Mouse (Mus musculus) intestine, embryonic 16.5 days (tissue): ENCODE data around the gene Ankrd6. TPM values are rescaled to one million over a fixed set of nuclear protein-coding genes. Genes with fewer than 3 reads are reported as not detected.

Experiments
- ATAC-seq: fragments of 200-750 bp; cut with Nextera tagmentation; 2 replicates; pipeline ENCODE4 v1.8.0; 2017; ENCODE audit warnings: moderate TSS enrichment, moderate library complexity
- H3K27ac ChIP-seq: fragments of 300-500 bp; sonication (generic); 2 replicates; pipeline ENCODE4 v1.5.1; 2014; ENCODE audit warnings: mild to moderate bottlenecking, low read length
- H3K27me3 ChIP-seq: fragments of 300-500 bp; sonication (generic); replicated peaks from 2 replicates; pipeline ENCODE4 v1.6.1; 2014; ENCODE audit warnings: low read length, control low read depth, mixed read lengths; ENCODE audit not compliant: control insufficient read depth, insufficient read depth
- H3K36me3 ChIP-seq: fragments of 300-500 bp; sonication (generic); 2 replicates; pipeline ENCODE4 v1.6.1; 2014; ENCODE audit warnings: low read length, control low read depth; ENCODE audit not compliant: control insufficient read depth, insufficient read depth
- H3K4me1 ChIP-seq: fragments of 300-500 bp; sonication (generic); 2 replicates; pipeline ENCODE4 v1.6.1; 2014; ENCODE audit warnings: low read length, control low read depth, mixed read lengths; ENCODE audit not compliant: control insufficient read depth, insufficient read depth
- H3K4me2 ChIP-seq: fragments of 300-500 bp; sonication (generic); 2 replicates; pipeline ENCODE4 v1.6.1; 2014; ENCODE audit warnings: low read depth, low read length, control low read depth
- H3K4me3 ChIP-seq: fragments of 300-500 bp; sonication (generic); 2 replicates; pipeline ENCODE4 v1.5.1; 2014; ENCODE audit warnings: mild to moderate bottlenecking, low read length
- H3K9ac ChIP-seq: fragments of 300-500 bp; sonication (generic); 2 replicates; pipeline ENCODE4 v1.6.1; 2014; ENCODE audit warnings: low read depth, low read length
- H3K9me3 ChIP-seq: fragments of 300-500 bp; sonication (generic); 2 replicates; pipeline ENCODE4 v1.6.1; 2016; ENCODE audit warnings: low read length, control low read depth; ENCODE audit not compliant: control insufficient read depth
- WGBS: fragments of 180-500 bp; shearing (Covaris S2); extraction: QIAGEN DNeasy Blood & Tissue Kit; methylation state at CpG from one replicate; pipeline ENCODE4 v1.1.7; 2014; 5-methylcytosine and 5-hydroxymethylcytosine counted together
- polyA plus RNA-seq: library from polyadenylated mRNA; unstranded; fragments of >200 nt; fragmentation: Nextera tagmentation; extraction: Ambion mirVana; gene quantifications from 2 replicates; pipeline ENCODE4 v1.2.1, GENCODE M21; 2015

Ankrd6 gene
- polyA plus RNA-seq, 1 experiment from 2014 or later = 2.9 TPM

- H3K4me3 ChIP-seq = no peak overlapping the region
- H3K36me3 ChIP-seq = no peaks in the 10 kb centered on the region
- H3K9me3 ChIP-seq = no peaks in the 10 kb centered on the region
- H3K4me1 ChIP-seq = peaks cover 8% of the 10 kb centered on the region; the same call in 1 of the 2 replicates
- no peak for ATAC-seq
- 99% methylated on average over 4 of the region's 4 CpGs for WGBS
- H3K4me2 ChIP-seq = no peak overlapping the region
- H3K9ac ChIP-seq = no peak overlapping the region
- H3K27me3 ChIP-seq = no peaks in the 10 kb centered on the region
- no peak overlapping the region for H3K27ac ChIP-seq
These were observed 151.7 kb downstream of the Ankrd6 start for GRCm38 (mm10) chr4:32798976-32799375.

- no peaks in the 10 kb centered on the region for H3K27me3 ChIP-seq
- no peak overlapping the region for H3K27ac ChIP-seq
- H3K4me1 ChIP-seq = no peaks in the 10 kb centered on the region
- no peak overlapping the region for H3K4me3 ChIP-seq
- no peaks in the 10 kb centered on the region for H3K9me3 ChIP-seq
- H3K36me3 ChIP-seq = no peaks in the 10 kb centered on the region
- H3K4me2 ChIP-seq = no peak overlapping the region
- WGBS = 85% methylated on average over 4 of the region's 4 CpGs
- no peak overlapping the region for H3K9ac ChIP-seq
- ATAC-seq = no peak
These were observed 161.6 kb downstream of the Ankrd6 start for GRCm38 (mm10) chr4:32789020-32789419.

- Histone ChIP-seq H3K9ac (no peak overlapping the region), H3K36me3 (no peaks in the 10 kb centered on the region), H3K4me2 (no peak overlapping the region), H3K9me3 (no peaks in the 10 kb centered on the region), H3K4me1 (no peaks in the 10 kb centered on the region), H3K4me3 (no peak overlapping the region), H3K27me3 (no peaks in the 10 kb centered on the region), H3K27ac (no peak overlapping the region)
- 86% methylated on average over 1 of the region's 1 CpGs for WGBS
- ATAC-seq = no peak
These were observed 163.5 kb downstream of the Ankrd6 start for GRCm38 (mm10) chr4:32787110-32787509.

GRCm38 (mm10) chr4:32779996-32780395 is 170.6 kb downstream of the Ankrd6 start:
- Histone ChIP-seq H3K4me1 (no peaks in the 10 kb centered on the region), H3K27me3 (no peaks in the 10 kb centered on the region), H3K9me3 (no peaks in the 10 kb centered on the region), H3K4me2 (no peak overlapping the region), H3K27ac (no peak overlapping the region), H3K36me3 (no peaks in the 10 kb centered on the region; the same call in 1 of the 2 replicates), H3K9ac (no peak overlapping the region), H3K4me3 (no peak overlapping the region)
- ATAC-seq = no peak
- WGBS = 93% methylated on average over 4 of the region's 4 CpGs

GRCm38 (mm10) chr4:32770284-32770810 is 180.3 kb downstream of the Ankrd6 start:
- H3K27ac ChIP-seq = no peak overlapping the region
- no peak overlapping the region for H3K4me2 ChIP-seq
- peaks cover 3% of the 10 kb centered on the region for H3K36me3 ChIP-seq
- H3K9ac ChIP-seq = no peak overlapping the region
- H3K4me1 ChIP-seq = no peaks in the 10 kb centered on the region
- H3K9me3 ChIP-seq = no peaks in the 10 kb centered on the region
- ATAC-seq = no peak
- no peaks in the 10 kb centered on the region for H3K27me3 ChIP-seq
- 97% methylated on average over 7 of the region's 7 CpGs for WGBS
- H3K4me3 ChIP-seq = no peak overlapping the region

- no peak overlapping the region for H3K4me2 ChIP-seq
- H3K4me3 ChIP-seq = no peak overlapping the region
- no peak overlapping the region for H3K27ac ChIP-seq
- H3K27me3 ChIP-seq = no peaks in the 10 kb centered on the region
- WGBS = 88% methylated on average over 10 of the region's 10 CpGs
- ATAC-seq = no peak
- H3K36me3 ChIP-seq = peaks cover 10% of the 10 kb centered on the region
- H3K4me1 ChIP-seq = no peaks in the 10 kb centered on the region
- H3K9me3 ChIP-seq = no peaks in the 10 kb centered on the region
- H3K9ac ChIP-seq = no peak overlapping the region
These were observed 182.6 kb downstream of the Ankrd6 start for GRCm38 (mm10) chr4:32768046-32768445.

- Histone ChIP-seq H3K27ac (no peak overlapping the region), H3K9ac (no peak overlapping the region), H3K36me3 (peaks cover 10% of the 10 kb centered on the region), H3K27me3 (no peaks in the 10 kb centered on the region), H3K4me3 (no peak overlapping the region), H3K9me3 (no peaks in the 10 kb centered on the region), H3K4me1 (no peaks in the 10 kb centered on the region), H3K4me2 (no peak overlapping the region)
- 91% methylated on average over 7 of the region's 7 CpGs for WGBS
- ATAC-seq = no peak
These were observed 183.2 kb downstream of the Ankrd6 start for GRCm38 (mm10) chr4:32767471-32767870.

GRCm38 (mm10) chr4:32757430-32757829 is 193.2 kb downstream of the Ankrd6 start:
- no peak overlapping the region for H3K4me3 ChIP-seq
- H3K4me1 ChIP-seq = no peaks in the 10 kb centered on the region
- H3K4me2 ChIP-seq = no peak overlapping the region
- H3K9me3 ChIP-seq = no peaks in the 10 kb centered on the region
- peaks cover 13% of the 10 kb centered on the region; the same call in 1 of the 2 replicates for H3K36me3 ChIP-seq
- no peak overlapping the region for H3K9ac ChIP-seq
- no peak for ATAC-seq
- no peaks in the 10 kb centered on the region for H3K27me3 ChIP-seq
- 87% methylated on average over 2 of the region's 2 CpGs for WGBS
- H3K27ac ChIP-seq = no peak overlapping the region
